Mouse (Mus musculus) heart, embryonic 16.5 days (tissue): ENCODE measurements around the gene Adora3. TPM values are rescaled to one million over a fixed set of nuclear protein-coding genes. Genes with fewer than 3 reads are reported as not detected.

Experiments used
- ATAC-seq: fragments of 200-750 bp; cut with Nextera tagmentation; replicated peaks from 2 replicates; pipeline ENCODE4 v1.8.0; 2017; ENCODE audit warnings: moderate number of reproducible peaks; ENCODE audit not compliant: insufficient read depth, low FRiP score; ENCODE audit errors: extremely low read depth
- H3K27ac ChIP-seq: fragments of 300-500 bp; sonication (generic); 2 replicates; pipeline ENCODE4 v1.5.1; 2014; ENCODE audit warnings: mild to moderate bottlenecking, low read length, control low read depth, moderate library complexity
- H3K27me3 ChIP-seq: fragments of 300-500 bp; sonication (generic); 2 replicates; pipeline ENCODE4 v1.6.1; 2014; ENCODE audit warnings: low read length, mixed read lengths; ENCODE audit not compliant: control insufficient read depth, insufficient read depth
- H3K36me3 ChIP-seq: fragments of 300-500 bp; sonication (generic); 2 replicates; pipeline ENCODE4 v1.6.1; 2014; ENCODE audit not compliant: control insufficient read depth, insufficient read depth
- H3K4me1 ChIP-seq: fragments of 300-500 bp; sonication (generic); 2 replicates; pipeline ENCODE4 v1.6.1; 2014; ENCODE audit warnings: low read length, mixed read lengths; ENCODE audit not compliant: control insufficient read depth, insufficient read depth
- H3K4me2 ChIP-seq: fragments of 300-500 bp; sonication (generic); 2 replicates; pipeline ENCODE4 v1.6.1; 2014; ENCODE audit warnings: low read depth, mild to moderate bottlenecking, control low read depth, low read length
- H3K4me3 ChIP-seq: fragments of 300-500 bp; sonication (generic); 2 replicates; pipeline ENCODE4 v1.5.1; 2014; ENCODE audit warnings: mild to moderate bottlenecking, control low read depth, low read length
- H3K9ac ChIP-seq: fragments of 300-500 bp; sonication (generic); 2 replicates; pipeline ENCODE4 v1.6.1; 2014; ENCODE audit warnings: low read length, control low read depth
- H3K9me3 ChIP-seq: fragments of 300-500 bp; sonication (generic); replicated peaks from 2 replicates; pipeline ENCODE4 v1.6.1; 2016; ENCODE audit warnings: low read length; ENCODE audit not compliant: control insufficient read depth
- WGBS: fragments of 180-500 bp; shearing (Covaris S2); extraction: QIAGEN DNeasy Blood & Tissue Kit; methylation state at CpG from one replicate; pipeline ENCODE4 v1.1.7; 2014; 5-methylcytosine and 5-hydroxymethylcytosine counted together
- polyA plus RNA-seq: library from polyadenylated mRNA; unstranded; fragments of >200 nt; fragmentation: Nextera tagmentation; extraction: Ambion mirVana; gene quantifications from 2 replicates; pipeline ENCODE4 v1.2.1, GENCODE M21; 2015

Gene Adora3
- polyA plus RNA-seq, 1 experiment from 2014 or later, result 0.22 TPM

- Histone ChIP-seq H3K4me3 (no peak overlapping the region), H3K27me3 (no peaks in the 10 kb centered on the region), H3K4me1 (no peaks in the 10 kb centered on the region), H3K9ac (no peak overlapping the region), H3K4me2 (no peak overlapping the region), H3K27ac (no peak overlapping the region), H3K36me3 (no peaks in the 10 kb centered on the region), H3K9me3 (no peaks in the 10 kb centered on the region)
- 67% methylated on average over 3 of the region's 3 CpGs for WGBS
- no peak for ATAC-seq
Observed at GRCm38 (mm10) chr3:105838655-105839054, 32.0 kb upstream of the Adora3 start.

GRCm38 (mm10) chr3:105839836-105840235 lies 30.8 kb upstream of the Adora3 start:
- WGBS, result 90% methylated on average over 4 of the region's 4 CpGs
- no peak for ATAC-seq

DNA sequence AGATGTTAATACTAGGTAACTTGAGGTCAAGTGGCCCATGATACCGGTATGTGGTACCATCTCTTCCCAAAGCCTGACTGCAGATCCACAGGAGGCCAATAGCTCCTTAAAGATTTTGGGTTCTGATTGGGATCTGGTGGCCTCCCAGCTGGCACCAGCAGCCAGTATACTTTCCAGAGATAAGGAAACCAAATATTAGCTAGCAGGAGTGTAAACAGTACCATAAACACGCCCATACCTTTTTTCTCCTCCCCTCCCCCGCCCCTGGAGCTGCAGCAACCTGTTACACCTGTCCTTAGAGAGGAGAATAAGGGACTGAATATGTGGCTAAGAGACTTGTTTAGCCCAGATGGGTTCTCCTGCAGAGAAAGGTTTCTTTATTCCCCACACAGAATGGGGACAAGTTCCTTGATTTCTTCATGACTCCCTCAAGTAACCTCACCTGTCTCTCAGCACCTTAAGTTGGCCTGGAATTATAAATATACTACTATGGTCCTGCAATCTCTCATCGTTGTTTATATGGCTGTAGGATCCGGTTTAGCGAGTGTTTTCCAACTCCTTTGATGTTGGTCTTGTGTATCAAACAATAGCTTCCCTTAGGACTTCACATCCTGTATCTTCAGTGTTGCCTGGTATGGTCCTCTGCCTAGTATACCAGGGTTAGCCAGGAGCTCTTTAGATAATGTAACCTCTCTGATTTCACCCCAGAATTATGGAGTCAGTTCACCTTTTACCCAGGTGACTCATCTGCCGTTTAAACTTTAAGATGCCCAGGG lies 24.2 kb upstream of the Adora3 start:
- H3K36me3 ChIP-seq, result no peaks in the 10 kb centered on the region
- ATAC-seq, result no peak
- no peak overlapping the region for H3K4me2 ChIP-seq
- no peak overlapping the region for H3K27ac ChIP-seq
- H3K9me3 ChIP-seq, result no peaks in the 10 kb centered on the region
- no peaks in the 10 kb centered on the region for H3K27me3 ChIP-seq
- no peak overlapping the region for H3K4me3 ChIP-seq
- no peaks in the 10 kb centered on the region for H3K4me1 ChIP-seq
- no peak overlapping the region for H3K9ac ChIP-seq
- 62% methylated on average over 7 of the region's 7 CpGs for WGBS

More at GRCm38 (mm10) chr3:105839836-105840235, 30.8 kb upstream of the Adora3 start:
- H3K4me2 ChIP-seq, result no peak overlapping the region
- no peak overlapping the region for H3K4me3 ChIP-seq
- H3K4me1 ChIP-seq, result no peaks in the 10 kb centered on the region
- no peaks in the 10 kb centered on the region for H3K9me3 ChIP-seq
- no peak overlapping the region for H3K9ac ChIP-seq
- H3K27ac ChIP-seq, result no peak overlapping the region
- H3K27me3 ChIP-seq, result no peaks in the 10 kb centered on the region
- no peaks in the 10 kb centered on the region for H3K36me3 ChIP-seq

GRCm38 (mm10) chr3:105853781-105854180 lies 16.9 kb upstream of the Adora3 start:
- Histone ChIP-seq H3K4me2 (no peak overlapping the region), H3K9me3 (no peaks in the 10 kb centered on the region), H3K27ac (no peak overlapping the region), H3K9ac (no peak overlapping the region), H3K36me3 (no peaks in the 10 kb centered on the region), H3K4me1 (no peaks in the 10 kb centered on the region), H3K4me3 (no peak overlapping the region), H3K27me3 (no peaks in the 10 kb centered on the region)
- no peak for ATAC-seq
- 68% methylated on average over 8 of the region's 8 CpGs for WGBS

DNA sequence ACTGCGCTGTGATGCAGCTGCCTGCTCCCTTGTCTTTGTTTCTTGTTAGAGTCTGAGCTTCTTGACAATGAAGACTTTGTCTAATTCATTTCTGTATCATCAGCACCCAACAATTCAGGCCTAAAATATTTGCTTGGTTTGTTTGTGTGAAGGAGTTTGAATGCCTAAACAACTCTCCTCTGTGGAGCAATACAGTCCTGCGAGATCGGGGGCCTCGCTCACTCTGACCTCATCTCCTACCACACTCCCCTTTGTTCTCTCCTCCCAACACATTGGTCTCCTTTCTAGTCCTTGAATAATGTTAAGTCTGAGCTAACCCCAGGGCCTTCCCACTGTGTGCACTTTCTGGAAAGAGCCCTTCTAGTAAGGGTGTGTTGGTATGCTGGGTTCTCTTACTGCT lies 15.9 kb upstream of the Adora3 start:
- H3K9me3 ChIP-seq, result no peaks in the 10 kb centered on the region
- no peak overlapping the region for H3K4me2 ChIP-seq
- no peak overlapping the region for H3K4me3 ChIP-seq
- H3K9ac ChIP-seq, result no peak overlapping the region
- no peak overlapping the region for H3K27ac ChIP-seq
- 82% methylated on average over 4 of the region's 4 CpGs for WGBS
- H3K4me1 ChIP-seq, result no peaks in the 10 kb centered on the region
- H3K36me3 ChIP-seq, result no peaks in the 10 kb centered on the region
- H3K27me3 ChIP-seq, result no peaks in the 10 kb centered on the region
- ATAC-seq, result no peak

GRCm38 (mm10) chr3:105857513-105857912 lies 13.1 kb upstream of the Adora3 start:
- Histone ChIP-seq H3K27ac (no peak overlapping the region), H3K9me3 (no peaks in the 10 kb centered on the region), H3K9ac (no peak overlapping the region), H3K4me2 (no peak overlapping the region), H3K36me3 (no peaks in the 10 kb centered on the region), H3K4me3 (no peak overlapping the region), H3K27me3 (no peaks in the 10 kb centered on the region), H3K4me1 (no peaks in the 10 kb centered on the region)
- ATAC-seq, result no peak
- 64% methylated on average over 5 of the region's 5 CpGs for WGBS

DNA sequence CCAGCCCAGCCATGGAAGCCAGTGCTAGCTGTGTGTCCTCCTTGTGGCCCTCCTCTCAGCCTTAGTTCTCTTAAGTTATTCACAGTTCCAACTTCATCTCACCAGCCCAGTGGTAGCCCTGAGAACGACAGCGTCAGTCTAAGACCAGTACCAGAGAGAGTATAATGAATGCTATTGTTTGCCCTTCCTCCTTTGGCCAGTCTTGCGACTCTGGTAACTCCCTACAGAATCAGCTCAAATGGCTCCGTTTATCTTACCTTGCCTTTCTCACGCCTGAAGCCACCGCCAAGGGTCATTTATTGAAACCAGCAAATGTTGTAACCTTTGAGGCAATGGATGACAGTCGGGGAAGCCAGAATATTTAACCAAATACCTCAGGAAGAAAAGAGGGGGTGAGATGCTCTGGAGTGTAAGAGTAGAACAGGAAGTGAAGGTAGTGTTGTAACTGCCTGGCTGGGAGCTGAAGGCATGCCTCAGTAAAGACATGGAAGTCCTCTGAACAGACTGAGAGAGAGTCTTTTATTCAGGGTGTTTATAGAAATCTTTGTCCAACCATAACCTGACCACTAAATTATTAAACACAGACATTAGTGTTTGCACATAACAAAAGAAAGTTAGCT lies 8.8 kb upstream of the Adora3 start:
- H3K4me2 ChIP-seq, result no peak overlapping the region
- H3K27ac ChIP-seq, result no peak overlapping the region
- peaks cover 3% of the 10 kb centered on the region; the same call in 1 of the 2 replicates for H3K4me1 ChIP-seq
- H3K9ac ChIP-seq, result no peak overlapping the region
- H3K27me3 ChIP-seq, result no peaks in the 10 kb centered on the region
- no peaks in the 10 kb centered on the region for H3K9me3 ChIP-seq
- no peak for ATAC-seq
- WGBS, result 53% methylated on average over 7 of the region's 7 CpGs
- H3K36me3 ChIP-seq, result no peaks in the 10 kb centered on the region
- no peak overlapping the region for H3K4me3 ChIP-seq

GRCm38 (mm10) chr3:105864123-105864522 lies 6.5 kb upstream of the Adora3 start:
- no peaks in the 10 kb centered on the region for H3K9me3 ChIP-seq
- ATAC-seq, result no peak
- H3K4me3 ChIP-seq, result no peak overlapping the region
- H3K27ac ChIP-seq, result no peak overlapping the region
- no peaks in the 10 kb centered on the region for H3K27me3 ChIP-seq
- 55% methylated on average over 1 of the region's 1 CpGs for WGBS
- H3K36me3 ChIP-seq, result no peaks in the 10 kb centered on the region
- no peak overlapping the region for H3K4me2 ChIP-seq
- H3K9ac ChIP-seq, result no peak overlapping the region
- H3K4me1 ChIP-seq, result peaks cover 13% of the 10 kb centered on the region

DNA sequence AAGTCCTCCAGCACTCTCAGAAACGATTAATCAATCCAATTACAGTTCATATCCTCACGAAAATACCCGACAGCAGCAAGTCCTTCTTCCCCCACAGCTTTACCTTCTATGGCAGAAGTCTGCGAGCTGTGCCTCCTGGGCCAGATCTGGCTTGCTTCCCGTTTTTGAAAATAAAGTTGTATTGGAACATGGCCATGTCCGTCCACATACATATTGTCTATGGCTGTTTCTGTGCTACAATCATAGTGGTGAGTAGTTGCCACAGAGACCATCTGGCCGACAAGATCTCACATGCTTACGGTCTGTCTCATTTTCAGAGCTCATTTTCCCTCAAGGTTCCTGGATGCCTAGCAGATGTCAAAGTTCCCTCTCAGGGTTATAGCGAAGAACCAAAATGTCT lies 5.5 kb upstream of the Adora3 start:
- Histone ChIP-seq H3K4me3 (no peak overlapping the region), H3K27me3 (no peaks in the 10 kb centered on the region; the same call in 1 of the 2 replicates), H3K9me3 (no peaks in the 10 kb centered on the region), H3K4me2 (no peak overlapping the region), H3K36me3 (no peaks in the 10 kb centered on the region), H3K4me1 (peaks cover 13% of the 10 kb centered on the region), H3K27ac (no peak overlapping the region), H3K9ac (no peak overlapping the region)
- no peak for ATAC-seq
- WGBS, result 62% methylated on average over 9 of the region's 9 CpGs
